Mouse (Mus musculus) embryo, embryonic 11 days (tissue): ENCODE data around the gene Atl2.

Experiments
- DNase-seq: peaks from one replicate; pipeline ENCODE4 v3.0.0-alpha.2; 2015

Gene Atl2

GRCm38 (mm10) chr17:79895911-79896423, at the start of gene Atl2:
Atl2 (minus strand) TSS chr17:79896123.
- DNase-seq, result peak; percentile 98

- no peak for DNase-seq
These were observed 48.9 kb upstream of the Atl2 start for GRCm38 (mm10) chr17:79944851-79945250.

- no peak for DNase-seq
These were observed 46.5 kb upstream of the Atl2 start for GRCm38 (mm10) chr17:79942418-79942817.

- DNase-seq, result no peak
These were observed 43.2 kb upstream of the Atl2 start for GRCm38 (mm10) chr17:79939133-79939532.

- DNase-seq, result no peak
These were observed 42.1 kb upstream of the Atl2 start for GRCm38 (mm10) chr17:79937921-79938601.

GRCm38 (mm10) chr17:79934370-79934769, 38.4 kb upstream of the Atl2 start:
- no peak for DNase-seq

- DNase-seq, result no peak
These were observed 36.9 kb upstream of the Atl2 start for GRCm38 (mm10) chr17:79932676-79933278.

GRCm38 (mm10) chr17:79927110-79927509, 31.2 kb upstream of the Atl2 start:
- no peak for DNase-seq

- DNase-seq, result no peak
These were observed 30.6 kb upstream of the Atl2 start for GRCm38 (mm10) chr17:79926486-79926885.

GRCm38 (mm10) chr17:79925865-79926421, 30.0 kb upstream of the Atl2 start:
- no peak for DNase-seq

- DNase-seq, result no peak
These were observed 24.4 kb upstream of the Atl2 start for GRCm38 (mm10) chr17:79920355-79920754.

- no peak for DNase-seq
These were observed 23.8 kb upstream of the Atl2 start for GRCm38 (mm10) chr17:79919566-79920350.

- DNase-seq, result no peak
These were observed 22.6 kb upstream of the Atl2 start for GRCm38 (mm10) chr17:79918484-79919004.

- DNase-seq, result no peak
These were observed 21.1 kb upstream of the Atl2 start for GRCm38 (mm10) chr17:79916996-79917395.

- no peak for DNase-seq
These were observed 16.3 kb upstream of the Atl2 start for GRCm38 (mm10) chr17:79912174-79912573.

GRCm38 (mm10) chr17:79911718-79912117, 15.8 kb upstream of the Atl2 start:
- no peak for DNase-seq

- DNase-seq, result no peak
These were observed 13.6 kb upstream of the Atl2 start for GRCm38 (mm10) chr17:79909571-79909970.

GRCm38 (mm10) chr17:79907698-79908097, 11.8 kb upstream of the Atl2 start:
- no peak for DNase-seq

GRCm38 (mm10) chr17:79906791-79907494, 11.0 kb upstream of the Atl2 start:
- DNase-seq, result no peak

GRCm38 (mm10) chr17:79904593-79904992, 8.7 kb upstream of the Atl2 start:
- DNase-seq, result no peak

GRCm38 (mm10) chr17:79901207-79901606, 5.3 kb upstream of the Atl2 start:
- no peak for DNase-seq

GRCm38 (mm10) chr17:79898156-79898746, 2.3 kb upstream of the Atl2 start:
- DNase-seq, result no peak
